Mouse (Mus musculus): ENCODE measurements around the gene Fscn2.

DNA sequence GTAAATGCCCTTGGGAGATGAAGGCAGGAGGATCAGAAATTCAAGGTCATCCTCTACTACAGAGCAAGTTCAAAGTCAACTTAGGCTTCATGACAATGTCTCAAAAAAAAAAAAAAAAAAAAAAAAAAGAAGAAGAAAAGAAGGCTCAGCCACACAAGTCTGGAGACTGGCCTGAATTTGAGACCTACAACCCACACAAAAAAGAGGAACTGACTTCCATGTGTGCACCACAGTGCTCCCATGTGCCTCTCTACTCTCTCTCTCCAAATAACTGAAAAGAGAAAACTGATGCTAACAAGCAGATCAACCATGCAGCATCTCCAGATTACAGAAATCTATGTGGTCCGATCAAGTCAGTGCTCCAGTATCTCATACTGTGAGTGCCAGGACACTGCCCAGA, 43.5 kb downstream of the Fscn2 start:
- no peak for TF ChIP-seq EP300 (optimal IDR thresholded peaks at IDR 0.05)
- TF ChIP-seq CTCF (IDR thresholded peaks at IDR 0.05; ENCODE audit: low read depth) = no peak

Data from stomach, postnatal 0 days (tissue).